Mouse (Mus musculus) brain, embryonic 14.5 days (tissue): ENCODE results near the gene Nrp1.

ENCODE experiments used
- CTCF ChIP-seq: fragments of 200-500 bp; IDR thresholded peaks from 2 replicates; pipeline ENCODE4 v1.5.1; 2012; ENCODE audit warnings: inconsistent platforms, mild to moderate bottlenecking, moderate library complexity, borderline replicate concordance; ENCODE audit not compliant: insufficient read depth, insufficient read length; ENCODE audit errors: extremely low read depth
- POLR2A ChIP-seq: fragments of 200-500 bp; IDR thresholded peaks from 2 replicates; pipeline ENCODE4 v1.6.1; 2012; ENCODE audit warnings: mild to moderate bottlenecking, inconsistent platforms, borderline replicate concordance; ENCODE audit not compliant: poor library complexity, insufficient read depth, insufficient read length, severe bottlenecking; ENCODE audit errors: extremely low read depth

DNA sequence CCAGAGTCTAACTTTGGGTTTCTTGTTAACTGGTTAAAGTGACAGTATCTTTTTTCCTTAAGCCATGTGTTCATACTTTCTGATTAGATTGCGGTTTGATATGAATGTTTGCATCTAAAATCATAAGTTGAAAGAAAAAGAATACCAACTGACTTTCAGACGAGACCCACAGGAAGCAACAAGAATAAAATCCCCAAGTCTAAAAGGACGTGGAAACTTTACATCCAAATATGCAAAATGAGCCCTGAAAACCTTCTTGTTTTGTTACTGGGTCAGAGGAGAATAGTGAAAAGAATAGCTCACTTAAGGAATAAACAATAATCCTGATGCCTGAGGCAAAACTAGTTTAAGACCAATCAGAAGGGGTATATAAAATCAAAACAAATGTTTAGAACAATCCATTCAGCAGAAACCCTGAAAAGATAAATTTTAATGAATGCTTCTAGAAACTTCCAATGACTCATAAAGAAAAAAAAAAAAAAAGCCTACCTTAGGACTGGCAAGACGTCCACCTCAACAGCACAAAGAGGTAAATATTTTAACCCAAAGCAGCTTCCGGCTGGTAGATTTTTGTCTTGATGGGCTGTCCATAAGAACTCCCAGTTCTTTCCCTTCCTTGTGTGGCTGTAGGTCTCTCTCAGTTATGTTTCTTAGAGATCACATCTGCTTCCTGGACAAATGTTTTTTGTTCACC is 145.9 kb downstream of the Nrp1 start:
- TF ChIP-seq POLR2A (no peak), CTCF (no peak)
